Mouse (Mus musculus): ENCODE results near the gene Pou4f1.

DNA sequence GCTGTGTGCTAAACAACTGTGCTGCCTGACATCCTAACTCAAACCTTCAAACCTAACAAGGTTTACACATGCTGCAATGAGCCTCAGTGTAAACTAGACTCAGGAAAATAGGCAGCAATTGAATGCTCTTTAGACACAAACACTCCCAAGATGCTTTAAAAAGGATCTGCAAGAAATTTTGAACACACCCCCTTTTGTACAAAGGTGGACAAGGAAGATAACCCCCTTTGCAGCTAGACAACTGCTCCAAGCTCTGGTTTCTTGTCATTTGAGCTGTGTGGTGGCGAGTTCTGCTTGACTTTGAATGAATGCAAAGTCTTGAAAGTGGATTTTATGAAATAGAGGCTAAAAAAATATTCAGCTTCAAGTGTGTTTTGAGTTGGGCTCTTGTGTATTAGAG lies 7.6 kb upstream of the Pou4f1 start:
- no peak for TF ChIP-seq CTCF (IDR thresholded peaks at IDR 0.05; ENCODE audit: control insufficient read depth, insufficient read depth, insufficient replicate concordance, low read depth, low read length)
- no peak for TF ChIP-seq POLR2A (IDR thresholded peaks at IDR 0.05; ENCODE audit: control insufficient read depth, low read depth, low read length)
